Mouse (Mus musculus): ENCODE measurements around the gene Hyal2. TPM values are rescaled to one million over a fixed set of nuclear protein-coding genes. Genes with fewer than 3 reads are reported as not detected.
A peak's percentile ranks its signal among the peaks of the same experiment; 100 is the strongest.

The Hyal2 gene
- total and polyA plus RNA-seq, 3 experiments = 31.3 to 32.0 TPM; not detected in 1

DNA sequence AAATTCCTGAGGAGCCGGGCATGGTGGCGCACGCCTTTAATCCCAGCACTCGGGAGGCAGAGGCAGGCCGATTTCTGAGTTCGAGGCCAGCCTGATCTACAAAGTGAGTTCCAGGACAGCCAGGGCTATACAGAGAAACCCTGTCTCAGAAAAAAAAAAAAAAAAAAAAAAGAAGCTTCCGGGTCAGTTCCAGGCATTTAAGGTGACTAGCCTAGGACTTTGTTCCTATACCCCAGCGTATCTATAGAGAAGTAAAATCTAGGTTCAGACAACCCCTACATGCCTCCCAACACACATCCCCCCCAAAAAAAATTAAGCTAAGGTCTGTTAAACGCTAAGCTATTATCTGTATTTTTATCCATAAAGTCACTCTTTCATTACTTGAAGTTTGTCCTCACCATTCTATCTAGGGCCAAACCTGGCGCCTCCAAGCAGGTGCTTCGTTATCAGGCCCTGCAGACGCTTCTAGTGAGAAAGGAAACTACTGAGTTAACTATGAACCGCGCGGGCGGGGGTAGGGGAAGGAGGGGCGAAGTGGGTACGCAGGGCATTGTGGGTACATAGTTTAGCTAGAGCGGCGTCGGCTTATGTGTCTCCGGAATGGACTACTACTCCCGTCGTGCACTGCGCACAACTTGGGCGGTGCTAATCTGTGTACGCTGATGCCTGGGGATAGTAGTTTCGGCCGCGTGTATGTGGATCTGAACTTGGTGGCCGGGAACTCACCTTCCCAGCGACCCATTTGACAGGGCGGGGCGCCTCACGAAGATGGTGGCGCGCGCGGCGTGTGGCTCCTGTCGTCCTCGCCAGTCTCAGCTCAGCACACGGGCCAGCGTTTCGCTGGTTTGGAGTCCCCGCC lies 19.5 kb downstream of the Hyal2 start, which contains the start of gene Ifrd2 (continued):
- peak; percentile 70 for TF ChIP-seq BHLHE40 (IDR thresholded peaks at IDR 0.05; ENCODE audit: borderline replicate concordance, low read depth, low read length)
- TF ChIP-seq TCF12 (IDR thresholded peaks at IDR 0.05; ENCODE audit: low read depth, low read length) = peak; percentile 98
- TF ChIP-seq ZC3H11A (IDR thresholded peaks at IDR 0.05; ENCODE audit: low read depth, low read length) = no peak
- TF ChIP-seq UBTF (IDR thresholded peaks at IDR 0.05; ENCODE audit: borderline replicate concordance, insufficient read depth, low read depth, low read length) = no peak

DNA sequence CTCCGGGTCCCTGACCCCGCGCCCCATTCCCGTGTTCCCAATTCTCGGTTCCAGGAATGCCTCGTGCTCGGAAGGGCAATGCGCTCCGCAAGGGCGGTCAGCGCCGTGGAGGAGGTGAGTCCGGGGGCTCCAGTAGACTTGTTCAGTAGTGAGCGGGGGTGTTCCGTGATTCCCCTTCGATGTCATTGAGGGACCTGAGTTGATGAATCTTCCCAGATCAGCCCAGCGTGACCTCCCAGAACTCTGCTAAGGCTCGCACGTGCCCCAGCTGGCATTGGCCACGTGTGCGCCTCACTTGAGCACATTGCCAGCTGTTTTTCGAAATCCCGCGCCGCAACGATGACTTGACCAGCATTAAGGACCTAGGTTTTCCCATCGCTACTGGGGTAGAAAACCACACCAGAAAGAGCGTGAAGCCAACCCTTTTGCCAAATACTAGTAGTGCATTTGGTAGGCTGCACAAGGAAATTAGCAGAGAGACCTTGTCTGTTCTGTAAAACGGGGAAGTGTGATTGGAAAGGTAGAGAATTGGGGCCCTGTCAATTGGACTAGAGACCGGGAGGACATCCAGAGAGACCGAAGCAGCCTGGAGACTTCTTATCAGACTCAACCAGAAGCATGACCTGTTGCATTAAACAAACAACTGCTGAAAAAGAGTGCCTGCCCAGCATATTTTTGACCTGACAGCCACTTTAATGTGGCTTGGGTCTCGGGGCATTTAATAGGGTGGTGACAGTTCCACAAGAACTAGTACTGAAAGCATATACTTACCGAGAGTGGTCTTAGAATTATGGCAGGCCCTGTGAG lies 20.3 kb downstream of the Hyal2 start:
- H3K4me3 ChIP-seq (ENCODE audit: control insufficient read depth in 1 of 2, insufficient read depth in 1 of 2, low read depth in 2 of 2, low read length in 2 of 2) = peak overlapping the region; percentile 55 to 86
- H3K36me3 ChIP-seq (ENCODE audit: control insufficient read depth in 1 of 2, insufficient read depth in 2 of 2, low read length in 2 of 2) = peaks cover 5 to 27% of the 10 kb centered on the region in 2 experiments; a peak in 3 of 4 replicates
- H3K27ac ChIP-seq (ENCODE audit: control insufficient read depth, low read depth, low read length) = peak overlapping the region; percentile 99
- TF ChIP-seq POLR2AphosphoS5 (IDR thresholded peaks at IDR 0.05; ENCODE audit: borderline replicate concordance, low read depth, low read length) (0 out of 2 replicates have a peak, but pooled peaks have one; percentile 9), USF1 (IDR thresholded peaks at IDR 0.05; ENCODE audit: low read depth, low read length) (peak; percentile 75), EP300 (IDR thresholded peaks at IDR 0.05; ENCODE audit: low read depth in 1 of 2, low read length in 2 of 2) (peak; percentile 32 to 52; a peak in 2 of 4 replicates), JUND (IDR thresholded peaks at IDR 0.05; ENCODE audit: low read depth, low read length) (no peak), MYC (IDR thresholded peaks at IDR 0.05; ENCODE audit: low read depth, low read length) (peak; percentile 99), BHLHE40 (IDR thresholded peaks at IDR 0.05; ENCODE audit: borderline replicate concordance, low read depth, low read length) (peak; percentile 96), MYB (IDR thresholded peaks at IDR 0.05; ENCODE audit: low read depth, low read length) (no peak), ZC3H11A (IDR thresholded peaks at IDR 0.05; ENCODE audit: low read depth, low read length) (no peak), MAZ (IDR thresholded peaks at IDR 0.05; ENCODE audit: low read depth, low read length) (no peak), HCFC1 (IDR thresholded peaks at IDR 0.05; ENCODE audit: low read depth, low read length) (no peak), GATA1 (IDR thresholded peaks at IDR 0.05; ENCODE audit: low read depth, low read length) (peak; percentile 71), SIN3A (IDR thresholded peaks at IDR 0.05; ENCODE audit: low read length) (peak; percentile 50), NRF1 (IDR thresholded peaks at IDR 0.05; ENCODE audit: insufficient read depth, low read depth, low read length, poor library complexity, severe bottlenecking) (no peak), POLR2AphosphoS2 (IDR thresholded peaks at IDR 0.05; ENCODE audit: low read length) (no peak), USF2 (IDR thresholded peaks at IDR 0.05; ENCODE audit: borderline replicate concordance in 1 of 2, insufficient read depth in 1 of 2, low read depth in 1 of 2, low read length in 2 of 2) (no peak), UBTF (IDR thresholded peaks at IDR 0.05; ENCODE audit: borderline replicate concordance, insufficient read depth, low read depth, low read length) (no peak), ZMIZ1 (IDR thresholded peaks at IDR 0.05; ENCODE audit: low read depth, low read length) (no peak), MAFK (IDR thresholded peaks at IDR 0.05; ENCODE audit: borderline replicate concordance, low read depth, low read length) (0 out of 2 replicates have a peak, but pooled peaks have one; percentile 41), KAT2A (conservative IDR thresholded peaks at IDR 0.05; ENCODE audit: low read depth, low read length) (peak; percentile 34; the same call in 1 of the 2 replicates), MXI1 (IDR thresholded peaks at IDR 0.05; ENCODE audit: low read depth, low read length) (peak; percentile 97), TCF12 (IDR thresholded peaks at IDR 0.05; ENCODE audit: low read depth, low read length) (peak; percentile 71; the same call in 1 of the 2 replicates), CTCF (IDR thresholded peaks at IDR 0.05 in 2 of 3, conservative IDR thresholded peaks at IDR 0.05 in 1 of 3; ENCODE audit: control insufficient read depth in 1 of 3, insufficient read depth in 1 of 3, low read depth in 2 of 3, low read length in 3 of 3, poor library complexity in 1 of 3, severe bottlenecking in 1 of 3) (no peak), CHD1 (IDR thresholded peaks at IDR 0.05; ENCODE audit: low read depth, low read length) (peak; percentile 90; the same call in 1 of the 2 replicates), NELFE (IDR thresholded peaks at IDR 0.05; ENCODE audit: low read depth, low read length) (no peak), POLR2A (IDR thresholded peaks at IDR 0.05; ENCODE audit: control insufficient read depth in 1 of 2, insufficient read depth in 1 of 2, low read depth in 1 of 2, low read length in 2 of 2, poor library complexity in 1 of 2) (peak in 1 of 2 experiments; percentile 82; a peak in 2 of 4 replicates), RCOR1 (IDR thresholded peaks at IDR 0.05; ENCODE audit: low read depth, low read length) (no peak), ZNF384 (IDR thresholded peaks at IDR 0.05; ENCODE audit: low read depth, low read length) (no peak), ELF1 (IDR thresholded peaks at IDR 0.05; ENCODE audit: low read depth, low read length) (no peak), MEF2A (IDR thresholded peaks at IDR 0.05; ENCODE audit: extremely low read depth, insufficient replicate concordance, low read depth, low read length, poor library complexity, severe bottlenecking) (no peak)

More for the DNA sequence above, 20.3 kb downstream of the Hyal2 start:
- peak; percentile 84 for DNase-seq (ENCODE audit: low read depth, low spot score)
- peaks cover 16 to 26% of the 10 kb centered on the region in 2 experiments; a peak in 3 of 4 replicates for H3K4me1 ChIP-seq (ENCODE audit: control insufficient read depth in 1 of 2, insufficient read depth in 2 of 2, low read length in 2 of 2)
- no peaks in the 10 kb centered on the region for H3K27me3 ChIP-seq (ENCODE audit: control insufficient read depth in 1 of 2, insufficient read depth in 2 of 2, low read length in 2 of 2)
- no peaks in the 10 kb centered on the region for H3K9me3 ChIP-seq (replicated peaks; ENCODE audit: insufficient read depth, low read length)
- peak overlapping the region; percentile 99 for H3K9ac ChIP-seq (ENCODE audit: control insufficient read depth, low read depth, low read length, poor library complexity, severe bottlenecking)
- peaks cover 40% of the 10 kb centered on the region for H3K79me2 ChIP-seq (ENCODE audit: control insufficient read depth, insufficient read depth, low read length, poor library complexity)

All from MEL (cell line).